ENCODE assay signal across 7 mouse cellular contexts in genomic region chr4:58986540-58987190, GRCm38 (mm10). TPM values are rescaled to one million over a fixed set of nuclear protein-coding genes. Genes with fewer than 3 reads are reported as not detected.
A peak's percentile ranks its signal among the peaks of the same experiment; 100 is the strongest.
DNase-seq lines count a peak whose midpoint lies in the region; ATAC-seq and TF ChIP-seq lines count a peak whose summit lies in the region.

Gene Ptgr1, minus strand, starts transcription at chr4:58987119.

- WGBS in intestine, postnatal 0 days: 1% methylated on average over 28 of the region's 28 CpGs
- WGBS in midbrain, embryonic 11.5 days: 3% methylated on average over 28 of the region's 28 CpGs

- H3K27ac ChIP-seq in intestine, postnatal 0 days (ENCODE audit: low read depth, low read length): peak within 1 kb of the TSS; percentile 24; the same call in 1 of the 2 replicates
- no peak within 1 kb of the TSS for H3K27ac ChIP-seq in midbrain, embryonic 11.5 days (ENCODE audit: low read depth, low read length)

- peaks cover 6% of the 10 kb centered on the region; the same call in 1 of the 2 replicates for H3K36me3 ChIP-seq in intestine, postnatal 0 days (ENCODE audit: control insufficient read depth, insufficient read depth)
- H3K36me3 ChIP-seq in midbrain, embryonic 11.5 days (ENCODE audit: control insufficient read depth, insufficient read depth, low read length): no peaks in the 10 kb centered on the region

- H3K4me1 ChIP-seq in intestine, postnatal 0 days (replicated peaks; ENCODE audit: control insufficient read depth, insufficient read depth, low read length): peaks cover 4% of the 10 kb centered on the region; the same call in 1 of the 2 replicates
- peaks cover 4% of the 10 kb centered on the region; the same call in 1 of the 2 replicates for H3K4me1 ChIP-seq in midbrain, embryonic 11.5 days (ENCODE audit: control insufficient read depth, insufficient read depth, low read length)

- H3K9ac ChIP-seq in intestine, postnatal 0 days (ENCODE audit: low read depth, low read length): peak within 1 kb of the TSS; percentile 53
- H3K9ac ChIP-seq in midbrain, embryonic 11.5 days (ENCODE audit: low read length): peak within 1 kb of the TSS; percentile 65

- peak within 1 kb of the TSS; percentile 91 for H3K4me2 ChIP-seq in intestine, postnatal 0 days (replicated peaks; ENCODE audit: low read depth)
- H3K4me2 ChIP-seq in midbrain, embryonic 11.5 days: peak within 1 kb of the TSS; percentile 79

- H3K9me3 ChIP-seq in intestine, postnatal 0 days (ENCODE audit: control insufficient read depth): no peaks in the 10 kb centered on the region
- no peaks in the 10 kb centered on the region for H3K9me3 ChIP-seq in midbrain, embryonic 11.5 days (ENCODE audit: control insufficient read depth, low read length)

- intact Hi-C loops in left cerebral cortex, postnatal 4 days (cut with DNase I): no loop called here

- H3K4me3 ChIP-seq in intestine, postnatal 0 days (ENCODE audit: low read depth, low read length): peak within 1 kb of the TSS; percentile 60
- H3K4me3 ChIP-seq in midbrain, embryonic 11.5 days (ENCODE audit: low read depth, low read length): peak within 1 kb of the TSS; percentile 57

- TF ChIP-seq CTCF in intestine, postnatal 0 days (IDR thresholded peaks at IDR 0.05; ENCODE audit: low read depth): no peak

- H3K27me3 ChIP-seq in intestine, postnatal 0 days (replicated peaks; ENCODE audit: control insufficient read depth, insufficient read depth, low read length): no peaks in the 10 kb centered on the region
- no peaks in the 10 kb centered on the region for H3K27me3 ChIP-seq in midbrain, embryonic 11.5 days (ENCODE audit: control insufficient read depth, insufficient read depth, low read length)

- peak; percentile 72 to 80 for DNase-seq in adrenal gland, adult 18-20 months (ENCODE audit: low spot score in 2 of 2)
- peak; percentile 86 for DNase-seq in embryo, embryonic 9.5 days (ENCODE audit: extremely low spot score)
- DNase-seq in gastrocnemius, postnatal 4 days (ENCODE audit: low spot score in 2 of 2): peak; percentile 65 to 84
- DNase-seq in left cerebral cortex, postnatal 4 days: peak; percentile 89
- DNase-seq in midbrain, embryonic 11.5 days (ENCODE audit: low spot score, missing footprints): peak; percentile 98
- DNase-seq in spleen, adult 12 weeks (ENCODE audit: low spot score): peak; percentile 71

- peak; percentile 38; the same call in 1 of the 2 replicates for ATAC-seq in intestine, postnatal 0 days
- peak; percentile 66 for ATAC-seq in midbrain, embryonic 11.5 days (ENCODE audit: low FRiP score)

RNA-seq across cellular contexts. Expression of gene Ptgr1, which starts in this region (rescaled TPM):
- total RNA-seq in adrenal gland, adult 18-20 months (2021): 10 to 100 TPM; 14.9 to 24.8 TPM
- total RNA-seq in gastrocnemius, postnatal 4 days (2021): 10 to 100 TPM in 1 of 2 experiments, 1 to 10 TPM in 1; 8.4 to 10.3 TPM
- polyA plus RNA-seq in intestine, postnatal 0 days (2015; fragmentation: Nextera tagmentation; extraction: Ambion mirVana): 31.1 and 33.3 TPM in 2 replicates
- total RNA-seq in left cerebral cortex, postnatal 4 days (2021): 1 to 10 TPM; 5.4 to 6.2 TPM
- polyA plus RNA-seq in midbrain, embryonic 11.5 days (2014; fragmentation: Nextera tagmentation; extraction: Ambion mirVana): 16.2 and 17.6 TPM in 2 replicates
